Mouse (Mus musculus): ENCODE results near the gene Klra6.
"Not testable (repeated sequence)": the region's sequence is repeated elsewhere in the genome, so short reads cannot be mapped to it uniquely, and the experiment has no call there.

Gene Klra6

DNA sequence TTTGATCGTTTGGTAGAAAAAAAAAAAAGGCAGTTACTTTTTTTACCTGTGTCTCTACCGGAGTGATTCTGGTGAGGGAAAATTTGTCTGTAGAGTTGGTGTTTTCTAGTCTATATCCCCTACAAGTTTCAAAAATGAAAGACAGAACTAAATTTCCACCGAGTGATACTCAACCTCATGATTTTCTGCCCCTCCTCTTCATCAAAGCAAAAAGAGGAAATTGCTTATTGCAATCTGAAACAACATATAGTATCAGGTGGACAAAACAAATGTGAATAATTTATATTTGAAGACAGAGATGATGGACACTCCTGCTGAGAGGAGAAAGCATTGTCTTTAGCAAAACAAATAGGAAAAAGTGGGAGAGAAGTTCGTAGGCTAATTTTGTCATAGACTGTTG is at the start of gene Klra6:
Klra6 (minus strand) TSS at position 101 of the 400 bp plus-strand sequence.
- no peak for DNase-seq (ENCODE audit: low spot score)

DNA sequence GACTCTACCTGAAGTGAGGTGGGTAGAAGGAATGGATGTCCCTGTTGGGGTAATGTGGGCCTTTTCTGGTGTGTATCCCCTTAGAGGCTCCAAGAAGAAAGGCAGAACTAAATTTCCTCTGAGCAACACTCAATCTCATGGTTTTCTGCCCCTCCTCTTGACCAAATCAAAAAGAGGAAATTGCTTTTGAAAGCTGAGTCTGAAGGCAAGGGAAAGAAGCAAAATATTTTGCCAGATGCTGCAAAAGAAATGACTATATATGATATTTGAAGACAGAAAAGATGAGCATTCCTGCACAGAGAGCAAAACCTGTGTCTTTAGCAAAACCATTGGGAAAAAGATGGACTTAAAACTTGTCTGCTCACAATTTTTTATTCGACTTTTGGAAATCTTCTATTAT is 40.4 kb upstream of the Klra6 start, which contains the start of gene Klra4:
Klra4 (minus strand) TSS at position 101 of the 400 bp plus-strand sequence.
- not testable (repeated sequence) for DNase-seq (ENCODE audit: low spot score)

DNA sequence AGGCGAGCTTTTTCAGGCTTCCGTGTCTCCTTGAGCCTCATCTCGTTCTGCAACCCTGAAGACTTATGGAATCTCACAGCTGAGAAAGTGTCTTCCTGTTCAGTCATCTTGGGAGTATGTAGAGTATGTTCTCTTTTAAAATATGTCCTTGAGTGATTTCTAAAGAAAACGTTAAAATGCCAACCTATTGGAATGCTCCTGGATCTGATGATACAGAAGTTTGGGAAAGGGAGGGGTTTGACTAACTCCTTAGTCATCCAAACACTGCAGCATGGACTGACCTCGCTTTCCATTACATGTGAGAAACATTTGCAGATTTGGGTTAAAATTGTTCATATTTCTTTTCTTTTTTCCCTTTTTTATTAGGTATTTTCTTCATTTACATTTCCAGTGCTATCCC is 38.4 kb upstream of the Klra6 start:
- no peak for DNase-seq (ENCODE audit: low spot score)

DNA sequence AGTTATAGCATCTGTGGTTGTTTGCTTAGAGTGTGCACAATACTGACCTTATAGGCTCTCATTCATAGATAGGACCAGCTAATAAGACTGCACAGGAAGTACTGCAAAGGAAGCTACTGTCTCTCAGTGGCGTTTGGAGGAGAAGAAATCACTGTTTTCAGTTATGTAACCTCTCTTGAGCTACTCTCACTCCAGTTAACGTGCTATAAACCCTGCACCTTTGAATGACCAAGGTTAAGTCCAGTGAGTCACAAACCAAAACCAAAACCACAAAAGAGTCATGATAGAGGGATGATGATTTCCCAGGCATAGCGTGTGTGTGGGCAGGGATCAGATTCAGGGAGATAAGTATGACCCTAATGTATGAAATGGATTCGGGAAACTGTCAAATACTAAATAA is 8.4 kb upstream of the Klra6 start:
- not testable (repeated sequence) for DNase-seq (ENCODE audit: low spot score)

DNA sequence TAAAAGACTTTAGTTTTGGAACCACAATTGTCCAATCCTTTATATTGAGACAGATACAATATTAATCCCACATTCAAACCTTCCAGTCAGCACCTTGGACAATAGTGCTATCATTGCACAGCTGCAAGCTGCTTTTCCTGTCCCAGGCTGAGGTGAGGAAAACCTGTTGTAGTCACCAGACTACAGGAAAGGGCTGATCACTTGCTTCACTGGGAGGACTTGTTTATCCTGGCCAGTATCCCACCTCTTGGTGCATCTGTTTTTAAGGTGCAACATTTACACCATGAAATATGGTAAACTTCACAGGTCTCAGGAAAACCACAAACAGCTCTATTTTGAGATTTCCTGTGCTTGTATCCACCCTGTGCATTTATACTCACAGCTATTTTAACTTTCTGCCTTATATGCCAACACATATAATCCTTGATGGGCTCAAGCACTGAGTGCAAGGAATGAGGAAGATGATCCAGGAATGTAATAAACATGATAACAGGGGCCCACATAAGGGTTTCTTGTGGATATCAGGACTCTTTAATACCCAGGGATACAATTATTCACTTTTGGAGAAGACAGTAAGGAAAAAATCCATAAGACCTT is 4.8 kb upstream of the Klra6 start:
- not testable (repeated sequence) for DNase-seq (ENCODE audit: low spot score)
